Mouse (Mus musculus): ENCODE measurements around the gene Olfr643. TPM values are rescaled to one million over a fixed set of nuclear protein-coding genes. Genes with fewer than 3 reads are reported as not detected.

The Olfr643 gene
- total and polyA plus RNA-seq, 2 experiments from 2014 or later, result not detected

- Histone ChIP-seq H3K4me2 (ENCODE audit: low read depth) (no peak within 1 kb of the TSS), H3K9me3 (ENCODE audit: low read length) (no peaks in the 10 kb centered on the region), H3K9ac (no peak within 1 kb of the TSS), H3K4me1 (ENCODE audit: insufficient read depth) (no peaks in the 10 kb centered on the region), H3K36me3 (ENCODE audit: insufficient read depth) (no peaks in the 10 kb centered on the region), H3K27ac (ENCODE audit: low read depth, low read length) (no peak within 1 kb of the TSS), H3K4me3 (ENCODE audit: low read depth, low read length) (no peak within 1 kb of the TSS), H3K27me3 (ENCODE audit: insufficient read depth, low read length) (no peaks in the 10 kb centered on the region)
- no peak for ATAC-seq
- no peak for TF ChIP-seq CTCF (IDR thresholded peaks at IDR 0.05; ENCODE audit: low read depth)
- DNase-seq, result no peak
- WGBS, result 55% methylated on average over 2 of the region's 2 CpGs
These were observed 75.9 kb downstream of the Olfr643 start, which contains the start of gene 4930516K23Rik for GRCm38 (mm10) chr7:104061345-104061744. Gene 4930516K23Rik, minus strand, starts transcription at chr7:104061445.

DNA sequence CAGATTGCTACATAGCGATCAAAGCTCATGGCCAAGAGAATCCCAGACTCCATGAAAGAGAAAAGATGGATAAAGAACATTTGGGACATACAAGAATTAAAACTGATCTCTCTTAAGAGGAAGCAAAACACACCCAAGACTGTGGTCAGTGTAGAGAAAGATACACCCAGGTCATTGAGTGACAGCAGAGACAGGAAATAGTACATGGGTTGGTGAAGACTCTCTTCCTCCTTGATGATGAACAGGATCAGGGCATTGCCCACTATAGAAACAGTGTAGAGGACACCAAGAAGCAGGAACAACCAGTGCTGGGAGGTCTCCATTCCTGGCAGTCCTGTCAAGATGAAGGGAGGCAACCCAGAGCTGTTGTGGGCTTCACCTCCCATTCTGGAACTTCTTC, 78.0 kb downstream of the Olfr643 start:
- no peak for DNase-seq

GRCm38 (mm10) chr7:104052566-104052965, 84.6 kb downstream of the Olfr643 start, which contains the start of gene Olfr642:
Gene Olfr642, minus strand, starts transcription at chr7:104052666.
- Histone ChIP-seq H3K4me2 (ENCODE audit: low read depth) (no peak within 1 kb of the TSS), H3K4me1 (ENCODE audit: insufficient read depth) (no peaks in the 10 kb centered on the region), H3K9ac (no peak within 1 kb of the TSS), H3K27me3 (ENCODE audit: insufficient read depth, low read length) (no peaks in the 10 kb centered on the region), H3K27ac (ENCODE audit: low read depth, low read length) (no peak within 1 kb of the TSS), H3K9me3 (ENCODE audit: low read length) (no peaks in the 10 kb centered on the region), H3K4me3 (ENCODE audit: low read depth, low read length) (no peak within 1 kb of the TSS), H3K36me3 (ENCODE audit: insufficient read depth) (no peaks in the 10 kb centered on the region)
- no peak for DNase-seq
- ATAC-seq, result no peak
- no peak for TF ChIP-seq CTCF (IDR thresholded peaks at IDR 0.05; ENCODE audit: low read depth)
- 72% methylated on average over 1 of the region's 1 CpGs for WGBS

More for the DNA sequence above, 78.0 kb downstream of the Olfr643 start:
- Histone ChIP-seq H3K36me3 (ENCODE audit: insufficient read depth) (no peaks in the 10 kb centered on the region), H3K4me3 (ENCODE audit: low read depth, low read length) (no peak overlapping the region), H3K27me3 (ENCODE audit: insufficient read depth, low read length) (no peaks in the 10 kb centered on the region), H3K9ac (no peak overlapping the region), H3K9me3 (ENCODE audit: low read length) (no peaks in the 10 kb centered on the region), H3K27ac (ENCODE audit: low read depth, low read length) (no peak overlapping the region), H3K4me1 (ENCODE audit: insufficient read depth) (no peaks in the 10 kb centered on the region), H3K4me2 (ENCODE audit: low read depth) (no peak overlapping the region)
- WGBS, result 94% methylated on average over 1 of the region's 1 CpGs
- no peak for ATAC-seq
- TF ChIP-seq CTCF (IDR thresholded peaks at IDR 0.05; ENCODE audit: low read depth), result no peak

- WGBS, result 88% methylated on average over 4 of the region's 4 CpGs
- no peaks in the 10 kb centered on the region for H3K4me1 ChIP-seq (ENCODE audit: insufficient read depth)
- no peak overlapping the region for H3K9ac ChIP-seq
- H3K36me3 ChIP-seq (ENCODE audit: insufficient read depth), result no peaks in the 10 kb centered on the region
- H3K9me3 ChIP-seq (ENCODE audit: low read length), result no peaks in the 10 kb centered on the region
- H3K27me3 ChIP-seq (ENCODE audit: insufficient read depth, low read length), result no peaks in the 10 kb centered on the region
- H3K4me3 ChIP-seq (ENCODE audit: low read depth, low read length), result no peak overlapping the region
- H3K4me2 ChIP-seq (ENCODE audit: low read depth), result no peak overlapping the region
- H3K27ac ChIP-seq (ENCODE audit: low read depth, low read length), result no peak overlapping the region
- TF ChIP-seq CTCF (IDR thresholded peaks at IDR 0.05; ENCODE audit: low read depth), result no peak
- DNase-seq (no peak), ATAC-seq (no peak)
These were observed 86.5 kb downstream of the Olfr643 start for GRCm38 (mm10) chr7:104050745-104051144.

GRCm38 (mm10) chr7:104035145-104035544, 102.1 kb downstream of the Olfr643 start, which contains the start of gene Olfr641:
Gene Olfr641, plus strand, starts transcription at chr7:104035445.
- H3K9ac ChIP-seq, result no peak within 1 kb of the TSS
- 61% methylated on average over 1 of the region's 1 CpGs for whole genome bisulfite sequencing
- TF ChIP-seq CTCF (IDR thresholded peaks at IDR 0.05; ENCODE audit: low read depth), result no peak

GRCm38 (mm10) chr7:104026978-104027377, 110.2 kb downstream of the Olfr643 start:
- Histone ChIP-seq H3K9me3 (ENCODE audit: low read length) (no peaks in the 10 kb centered on the region), H3K4me3 (ENCODE audit: low read depth, low read length) (no peak overlapping the region), H3K27ac (ENCODE audit: low read depth, low read length) (no peak overlapping the region), H3K36me3 (ENCODE audit: insufficient read depth) (no peaks in the 10 kb centered on the region), H3K4me1 (ENCODE audit: insufficient read depth) (no peaks in the 10 kb centered on the region), H3K4me2 (ENCODE audit: low read depth) (no peak overlapping the region), H3K27me3 (ENCODE audit: insufficient read depth, low read length) (no peaks in the 10 kb centered on the region), H3K9ac (no peak overlapping the region)
- TF ChIP-seq CTCF (IDR thresholded peaks at IDR 0.05; ENCODE audit: low read depth), result no peak
- 83% methylated on average over 3 of the region's 3 CpGs for WGBS
- ATAC-seq (no peak), DNase-seq (no peak)

More at GRCm38 (mm10) chr7:104035145-104035544, 102.1 kb downstream of the Olfr643 start, which contains the start of gene Olfr641:
- Histone ChIP-seq H3K27ac (ENCODE audit: low read depth, low read length) (no peak within 1 kb of the TSS), H3K27me3 (ENCODE audit: insufficient read depth, low read length) (no peaks in the 10 kb centered on the region), H3K4me1 (ENCODE audit: insufficient read depth) (no peaks in the 10 kb centered on the region), H3K9me3 (ENCODE audit: low read length) (no peaks in the 10 kb centered on the region), H3K36me3 (ENCODE audit: insufficient read depth) (no peaks in the 10 kb centered on the region), H3K4me3 (ENCODE audit: low read depth, low read length) (no peak within 1 kb of the TSS), H3K4me2 (ENCODE audit: low read depth) (no peak within 1 kb of the TSS)
- ATAC-seq, result no peak
- DNase-seq, result no peak

GRCm38 (mm10) chr7:104025473-104025872, 111.7 kb downstream of the Olfr643 start, which contains the start of gene Olfr640:
Gene Olfr640, minus strand, starts transcription at chr7:104025573.
- Histone ChIP-seq H3K36me3 (ENCODE audit: insufficient read depth) (no peaks in the 10 kb centered on the region), H3K27ac (ENCODE audit: low read depth, low read length) (no peak within 1 kb of the TSS), H3K9me3 (ENCODE audit: low read length) (no peaks in the 10 kb centered on the region), H3K4me2 (ENCODE audit: low read depth) (no peak within 1 kb of the TSS), H3K9ac (no peak within 1 kb of the TSS), H3K4me1 (ENCODE audit: insufficient read depth) (no peaks in the 10 kb centered on the region), H3K4me3 (ENCODE audit: low read depth, low read length) (no peak within 1 kb of the TSS), H3K27me3 (ENCODE audit: insufficient read depth, low read length) (no peaks in the 10 kb centered on the region)
- ATAC-seq, result no peak
- DNase-seq, result no peak
- WGBS, result 83% methylated on average over 6 of the region's 6 CpGs
- no peak for TF ChIP-seq CTCF (IDR thresholded peaks at IDR 0.05; ENCODE audit: low read depth)

Data from forebrain, postnatal 0 days (tissue).